Mouse (Mus musculus) heart, postnatal 0 days (tissue): ENCODE results near the gene Foxp1.

Experiments
- CTCF ChIP-seq: IDR thresholded peaks from 2 replicates; pipeline ENCODE4 v1.5.1; 2016; ENCODE audit warnings: antibody characterized with exemption, control low read depth, low read depth
- EP300 ChIP-seq: IDR thresholded peaks from 2 replicates; pipeline ENCODE4 v1.6.1; 2016; ENCODE audit warnings: antibody characterized with exemption, low read depth

GRCm38 (mm10) chr6:98956522-98957169 lies 565.9 kb downstream of the Foxp1 start:
- TF ChIP-seq CTCF (peak; percentile 34), EP300 (no peak)
